Mouse (Mus musculus): ENCODE data around the gene Cacna1c. TPM values are rescaled to one million over a fixed set of nuclear protein-coding genes. Genes with fewer than 3 reads are reported as not detected.
A peak's percentile ranks its signal among the peaks of the same experiment; 100 is the strongest.

The Cacna1c gene
- polyA plus RNA-seq, 1 experiment from 2014 or later = 2.0 TPM

- peaks cover 9% of the 10 kb centered on the region; the same call in 1 of the 2 replicates for H3K36me3 ChIP-seq (replicated peaks)
- 0 out of 2 replicates have a peak overlapping the region, but pooled peaks have one; percentile 98 for H3K27ac ChIP-seq
- H3K4me3 ChIP-seq = peak overlapping the region; percentile 88
- peaks cover 26% of the 10 kb centered on the region for H3K4me1 ChIP-seq
- no peaks in the 10 kb centered on the region for H3K27me3 ChIP-seq (ENCODE audit: poor library complexity, severe bottlenecking)
- DNase-seq (ENCODE audit: extremely low spot score, low spot score) = no peak
- WGBS = 80% methylated on average over 7 of the region's 7 CpGs
- no peaks in the 10 kb centered on the region for H3K9me3 ChIP-seq
Observed at GRCm38 (mm10) chr6:119176103-119176502, 20.1 kb downstream of the Cacna1c start.

- H3K4me1 ChIP-seq = peaks cover 26% of the 10 kb centered on the region
- H3K9me3 ChIP-seq = no peaks in the 10 kb centered on the region
- H3K36me3 ChIP-seq (replicated peaks) = peaks cover 8% of the 10 kb centered on the region; the same call in 1 of the 2 replicates
- H3K27me3 ChIP-seq (ENCODE audit: poor library complexity, severe bottlenecking) = no peaks in the 10 kb centered on the region
- peak within 1 kb of the TSS; percentile 98 for H3K27ac ChIP-seq
- DNase-seq (ENCODE audit: extremely low spot score, low spot score) = peak; percentile 94
- under 1% methylated on average over 65 of the region's 65 CpGs for WGBS
- peak within 1 kb of the TSS; percentile 88 for H3K4me3 ChIP-seq
Observed at GRCm38 (mm10) chr6:119175078-119175853, 21.0 kb downstream of the Cacna1c start, which contains the start of gene Dcp1b. Gene Dcp1b (plus strand): TSS chr6:119175253.

DNA sequence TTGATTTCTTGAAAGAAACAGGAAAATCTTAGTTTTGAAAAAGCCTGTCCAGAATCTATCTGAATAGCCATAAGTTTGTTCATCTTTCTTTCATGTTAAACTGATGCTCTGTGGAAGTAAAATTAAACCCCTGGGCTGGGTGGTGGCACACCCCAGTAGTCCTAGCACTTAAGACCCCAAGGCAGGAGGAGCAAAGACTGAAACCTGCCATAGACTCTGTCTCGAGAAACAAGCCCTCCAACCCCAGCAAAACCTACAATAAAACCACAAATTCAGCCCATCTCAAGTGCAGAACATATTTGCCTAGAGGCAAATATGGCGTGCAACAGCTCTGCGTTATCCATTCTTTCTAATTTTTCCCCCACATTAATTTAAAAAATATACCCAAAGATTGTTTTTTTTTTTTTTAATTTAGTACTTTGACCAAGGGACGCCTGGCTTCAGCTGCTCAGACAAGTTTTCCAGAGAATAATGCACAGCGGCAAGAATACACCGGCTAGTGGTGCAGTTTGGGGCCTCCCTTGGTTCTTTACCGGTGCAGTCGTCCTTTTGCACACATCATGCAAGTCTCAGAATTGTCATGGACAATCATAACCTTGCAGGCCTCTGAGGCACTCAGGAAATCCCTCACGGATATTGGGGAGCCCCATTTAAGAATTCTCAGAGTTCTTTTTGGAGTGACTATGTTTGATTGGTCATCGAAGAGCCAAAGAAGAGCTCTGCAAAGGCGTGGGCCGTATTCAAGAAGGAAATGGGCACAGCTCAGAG is 21.7 kb downstream of the Cacna1c start:
- DNase-seq (ENCODE audit: extremely low spot score, low spot score) = no peak
- Histone ChIP-seq H3K27ac (peak overlapping the region; percentile 98), H3K4me3 (peak overlapping the region; percentile 88), H3K36me3 (replicated peaks) (peaks cover 2% of the 10 kb centered on the region; the same call in 1 of the 2 replicates), H3K9me3 (no peaks in the 10 kb centered on the region), H3K27me3 (ENCODE audit: poor library complexity, severe bottlenecking) (no peaks in the 10 kb centered on the region), H3K4me1 (peaks cover 26% of the 10 kb centered on the region)
- 56% methylated on average over 12 of the region's 12 CpGs for WGBS

DNA sequence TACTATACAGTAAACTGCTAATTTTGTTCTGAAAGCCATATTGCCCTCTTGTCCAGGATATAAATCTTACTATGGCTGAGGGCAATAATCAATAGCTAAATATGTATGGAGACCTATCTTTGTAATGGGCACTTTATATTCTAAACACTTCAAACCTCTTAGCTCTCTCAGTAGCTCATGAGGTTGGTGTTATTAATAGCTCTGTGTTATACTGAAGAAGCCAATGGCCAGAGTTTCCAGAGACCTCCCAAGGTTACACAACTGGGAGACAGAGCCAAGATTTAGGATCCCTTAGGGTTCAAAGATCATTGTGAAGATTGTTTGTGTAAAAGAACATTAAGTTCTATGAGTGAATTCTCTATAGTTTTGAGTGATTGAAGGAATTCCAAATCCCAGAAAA is 30.5 kb downstream of the Cacna1c start:
- no peaks in the 10 kb centered on the region for H3K9me3 ChIP-seq
- H3K4me1 ChIP-seq = no peaks in the 10 kb centered on the region
- no peak overlapping the region for H3K4me3 ChIP-seq

GRCm38 (mm10) chr6:119145109-119145508 is 51.1 kb downstream of the Cacna1c start:
- H3K27ac ChIP-seq = no peak overlapping the region
- no peaks in the 10 kb centered on the region for H3K4me1 ChIP-seq
- WGBS = 82% methylated on average over 4 of the region's 4 CpGs
- H3K4me3 ChIP-seq = no peak overlapping the region
- H3K36me3 ChIP-seq (replicated peaks) = no peaks in the 10 kb centered on the region
- no peaks in the 10 kb centered on the region for H3K9me3 ChIP-seq
- H3K27me3 ChIP-seq (ENCODE audit: poor library complexity, severe bottlenecking) = no peaks in the 10 kb centered on the region
- DNase-seq (ENCODE audit: extremely low spot score, low spot score) = no peak

More for the DNA sequence above, 30.5 kb downstream of the Cacna1c start:
- no peak for DNase-seq (ENCODE audit: extremely low spot score, low spot score)
- Histone ChIP-seq H3K27ac (no peak overlapping the region), H3K36me3 (replicated peaks) (no peaks in the 10 kb centered on the region), H3K27me3 (ENCODE audit: poor library complexity, severe bottlenecking) (no peaks in the 10 kb centered on the region)

GRCm38 (mm10) chr6:119139561-119139960 is 56.7 kb downstream of the Cacna1c start:
- Histone ChIP-seq H3K27ac (no peak overlapping the region), H3K36me3 (replicated peaks) (no peaks in the 10 kb centered on the region), H3K4me3 (no peak overlapping the region), H3K4me1 (no peaks in the 10 kb centered on the region), H3K9me3 (no peaks in the 10 kb centered on the region), H3K27me3 (ENCODE audit: poor library complexity, severe bottlenecking) (no peaks in the 10 kb centered on the region)
- DNase-seq (ENCODE audit: extremely low spot score, low spot score) = no peak
- 87% methylated on average over 7 of the region's 7 CpGs for WGBS

GRCm38 (mm10) chr6:119137768-119138167 is 58.5 kb downstream of the Cacna1c start:
- no peaks in the 10 kb centered on the region for H3K9me3 ChIP-seq
- no peak overlapping the region for H3K4me3 ChIP-seq
- 91% methylated on average over 10 of the region's 10 CpGs for WGBS

GRCm38 (mm10) chr6:119132863-119133262 is 63.4 kb downstream of the Cacna1c start:
- H3K36me3 ChIP-seq (replicated peaks) = no peaks in the 10 kb centered on the region
- no peak overlapping the region for H3K4me3 ChIP-seq
- no peak overlapping the region for H3K27ac ChIP-seq
- H3K9me3 ChIP-seq = no peaks in the 10 kb centered on the region
- no peak for DNase-seq (ENCODE audit: extremely low spot score, low spot score)
- no peaks in the 10 kb centered on the region for H3K27me3 ChIP-seq (ENCODE audit: poor library complexity, severe bottlenecking)
- WGBS = 94% methylated on average over 4 of the region's 4 CpGs
- no peaks in the 10 kb centered on the region for H3K4me1 ChIP-seq

More at GRCm38 (mm10) chr6:119137768-119138167, 58.5 kb downstream of the Cacna1c start:
- Histone ChIP-seq H3K27me3 (ENCODE audit: poor library complexity, severe bottlenecking) (no peaks in the 10 kb centered on the region), H3K4me1 (no peaks in the 10 kb centered on the region), H3K27ac (no peak overlapping the region), H3K36me3 (replicated peaks) (no peaks in the 10 kb centered on the region)
- no peak for DNase-seq (ENCODE audit: extremely low spot score, low spot score)

DNA sequence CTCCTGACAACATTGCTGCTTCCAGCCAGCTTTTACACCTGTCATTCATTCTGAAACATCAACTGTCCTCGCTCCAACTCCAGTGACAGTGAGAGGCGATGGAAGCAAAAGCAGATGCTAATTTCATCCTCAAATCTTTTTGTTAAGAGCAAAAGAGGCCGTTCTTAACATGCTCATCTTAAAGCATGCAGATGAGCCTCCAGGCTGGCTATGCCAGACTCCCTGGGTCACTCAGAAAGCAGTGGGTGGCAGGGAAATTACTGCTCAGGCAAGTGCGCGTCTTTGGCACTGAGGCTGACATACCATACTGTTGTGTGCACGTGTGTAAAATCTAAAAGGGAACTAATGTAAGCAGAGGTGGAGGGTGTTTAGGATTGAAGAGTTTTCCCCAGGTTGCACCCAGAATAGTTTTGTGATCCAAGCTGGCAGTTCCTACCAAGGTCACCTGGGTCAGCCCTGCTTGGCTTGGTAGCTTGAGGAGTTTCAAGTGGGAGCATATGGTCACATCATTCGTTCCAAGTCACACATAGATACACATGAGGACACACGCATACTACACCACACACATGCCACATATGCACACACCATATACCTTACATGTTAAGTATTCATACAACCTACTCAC is 64.0 kb downstream of the Cacna1c start:
- Histone ChIP-seq H3K27ac (no peak overlapping the region), H3K9me3 (no peaks in the 10 kb centered on the region), H3K4me3 (no peak overlapping the region), H3K4me1 (no peaks in the 10 kb centered on the region), H3K36me3 (replicated peaks) (no peaks in the 10 kb centered on the region), H3K27me3 (ENCODE audit: poor library complexity, severe bottlenecking) (no peaks in the 10 kb centered on the region)
- no peak for DNase-seq (ENCODE audit: extremely low spot score, low spot score)
- 91% methylated on average over 8 of the region's 8 CpGs for WGBS

DNA sequence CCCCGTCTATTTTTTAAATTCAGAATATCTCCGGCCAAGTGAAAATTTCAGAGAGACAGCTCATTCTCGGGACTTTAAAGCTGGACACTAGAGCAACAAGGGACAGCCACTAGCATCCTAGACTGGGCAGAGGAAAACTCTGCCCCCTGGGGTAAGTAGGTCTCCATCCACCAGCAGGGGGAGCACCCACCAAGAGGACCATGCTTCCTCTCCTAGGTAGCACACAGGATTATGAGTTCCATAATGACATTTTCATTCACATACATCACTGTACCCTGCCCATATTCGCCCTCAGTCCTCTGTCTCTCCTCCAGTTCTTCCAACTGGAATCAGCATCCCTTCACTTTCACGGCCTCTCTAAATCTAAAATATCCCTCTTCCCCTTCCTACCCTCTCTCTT is 66.6 kb downstream of the Cacna1c start:
- no peak overlapping the region for H3K4me3 ChIP-seq
- H3K4me1 ChIP-seq = no peaks in the 10 kb centered on the region
- DNase-seq (ENCODE audit: extremely low spot score, low spot score) = no peak
- no peaks in the 10 kb centered on the region; the same call in 1 of the 2 replicates for H3K9me3 ChIP-seq
- no peaks in the 10 kb centered on the region for H3K36me3 ChIP-seq (replicated peaks)
- no peaks in the 10 kb centered on the region for H3K27me3 ChIP-seq (ENCODE audit: poor library complexity, severe bottlenecking)
- no peak overlapping the region for H3K27ac ChIP-seq
- 78% methylated on average over 5 of the region's 5 CpGs for WGBS

GRCm38 (mm10) chr6:119128521-119128920 is 67.7 kb downstream of the Cacna1c start:
- H3K9me3 ChIP-seq = no peaks in the 10 kb centered on the region; the same call in 1 of the 2 replicates
- no peak overlapping the region for H3K4me3 ChIP-seq
- no peak overlapping the region for H3K27ac ChIP-seq
- no peaks in the 10 kb centered on the region for H3K36me3 ChIP-seq (replicated peaks)
- no peaks in the 10 kb centered on the region for H3K4me1 ChIP-seq
- H3K27me3 ChIP-seq (ENCODE audit: poor library complexity, severe bottlenecking) = no peaks in the 10 kb centered on the region
- DNase-seq (ENCODE audit: extremely low spot score, low spot score) = no peak
- WGBS = 88% methylated on average over 8 of the region's 8 CpGs

DNA sequence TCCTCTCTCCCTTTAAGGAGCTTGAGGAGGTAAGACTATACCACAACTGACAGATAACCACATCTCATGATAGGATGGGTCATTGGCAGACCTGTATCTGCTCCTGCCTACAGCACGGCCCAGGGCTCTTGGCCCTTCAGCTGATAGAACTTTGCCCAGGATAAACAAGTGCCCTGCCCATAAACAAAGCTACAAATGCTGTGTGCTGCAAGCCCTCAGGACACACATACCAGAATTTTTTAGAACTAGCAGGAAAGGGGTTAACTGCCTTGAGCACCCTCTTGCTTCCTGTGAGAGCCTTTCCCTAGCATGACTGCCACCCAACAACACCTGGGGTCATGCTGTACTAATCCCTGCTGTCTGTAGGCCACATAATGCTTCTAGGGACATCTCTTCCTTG is 68.1 kb downstream of the Cacna1c start:
- Histone ChIP-seq H3K4me3 (no peak overlapping the region), H3K4me1 (no peaks in the 10 kb centered on the region), H3K27me3 (ENCODE audit: poor library complexity, severe bottlenecking) (no peaks in the 10 kb centered on the region), H3K27ac (no peak overlapping the region), H3K36me3 (replicated peaks) (no peaks in the 10 kb centered on the region), H3K9me3 (no peaks in the 10 kb centered on the region; the same call in 1 of the 2 replicates)
- 90% methylated on average over 1 of the region's 1 CpGs for WGBS
- no peak for DNase-seq (ENCODE audit: extremely low spot score, low spot score)

Measured in forebrain, embryonic 10.5 days (tissue).